Mouse (Mus musculus): ENCODE measurements around the gene Casc1. TPM values are rescaled to one million over a fixed set of nuclear protein-coding genes. Genes with fewer than 3 reads are reported as not detected.
"Not testable (repeated sequence)": the region's sequence is repeated elsewhere in the genome, so short reads cannot be mapped to it uniquely, and the experiment has no call there.

Casc1 gene
- total RNA-seq, 2 experiments from 2014 or later = 1.1 to 1.4 TPM

- intact Hi-C loops (cut with DNase I) = no loop called here
Observed at GRCm38 (mm10) chr6:145141827-145142226, 69.0 kb downstream of the Casc1 start.

DNA sequence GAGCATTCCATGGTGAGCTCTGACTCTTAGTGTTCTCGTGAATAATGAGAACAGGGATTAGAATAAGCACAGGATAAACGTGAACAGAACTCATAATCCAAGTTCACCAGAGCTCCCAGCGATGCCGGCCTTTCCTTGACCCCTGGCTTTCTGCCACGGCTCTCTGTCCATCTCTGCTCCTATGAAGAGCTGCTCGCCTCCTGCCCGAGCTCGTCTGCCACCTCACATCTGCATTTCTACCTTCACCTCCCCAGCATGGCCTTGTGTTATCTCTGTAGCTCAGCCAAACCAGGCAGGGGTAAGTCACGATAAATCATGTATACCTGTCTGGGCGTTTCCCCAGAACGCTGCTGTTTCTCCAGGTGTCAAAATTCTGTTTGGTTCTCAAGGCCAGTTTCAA lies 70.1 kb downstream of the Casc1 start:
- DNase-seq = no peak
- intact Hi-C loops (cut with DNase I) = no loop called here

More at GRCm38 (mm10) chr6:145141827-145142226, 69.0 kb downstream of the Casc1 start:
- no peak for DNase-seq

DNA sequence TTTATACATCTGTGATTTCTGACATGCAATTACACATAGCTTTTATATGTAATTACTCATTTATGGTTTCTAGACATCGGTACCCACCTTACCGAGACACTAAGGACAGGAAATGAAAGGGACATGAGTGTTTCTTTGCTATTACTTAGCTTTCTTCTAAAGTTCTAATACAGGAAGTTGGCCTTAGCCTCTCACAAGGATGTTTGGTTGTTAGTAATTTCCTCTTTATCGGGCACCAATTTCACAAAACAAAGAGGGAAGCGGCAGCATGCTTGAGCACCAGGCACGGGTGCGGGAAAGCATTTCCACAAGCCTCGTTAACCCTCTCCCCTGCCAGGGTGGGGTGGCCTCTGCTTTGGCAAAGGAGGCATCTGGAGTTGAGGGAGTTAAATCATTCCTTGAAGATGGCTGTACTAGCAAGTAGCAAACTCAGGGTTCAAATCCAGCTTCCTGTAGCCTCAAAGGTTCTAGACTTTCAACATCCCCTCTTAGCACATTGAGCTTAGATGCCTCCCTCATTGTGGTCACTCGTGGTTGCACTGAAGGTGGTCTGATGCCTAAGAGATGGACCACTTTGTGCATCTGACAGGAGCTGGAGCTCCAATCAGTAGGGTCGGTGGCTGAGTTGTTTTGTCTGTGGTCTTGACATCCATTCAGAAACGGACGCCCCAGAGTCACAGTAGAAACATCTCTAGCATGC lies 70.9 kb downstream of the Casc1 start:
- intact Hi-C loops (cut with DNase I) = no loop called here
- no peak for DNase-seq

DNA sequence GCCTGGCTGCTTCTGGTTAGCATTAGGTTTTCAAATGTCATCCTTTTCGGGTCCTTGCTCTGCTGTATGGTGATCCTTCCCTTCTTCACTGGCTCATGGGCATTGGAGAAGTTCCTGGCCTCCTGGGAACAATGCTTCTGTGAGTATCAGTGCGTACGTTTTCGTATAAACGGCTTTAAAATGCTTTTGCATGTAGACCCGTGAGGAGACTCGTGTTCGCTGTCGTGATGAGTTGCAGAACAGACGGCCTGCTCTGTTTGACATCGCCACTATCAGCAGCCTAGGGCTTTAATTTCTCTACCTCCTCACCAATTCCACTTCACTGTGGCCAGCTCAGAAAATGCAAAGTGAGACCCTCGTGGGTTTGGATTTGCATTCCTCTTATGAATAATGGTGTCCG lies 71.6 kb downstream of the Casc1 start:
- no peak for DNase-seq
- intact Hi-C loops (cut with DNase I) = no loop called here

GRCm38 (mm10) chr6:145136831-145137230 lies 74.0 kb downstream of the Casc1 start:
- DNase-seq = no peak
- intact Hi-C loops (cut with DNase I) = no loop called here

DNA sequence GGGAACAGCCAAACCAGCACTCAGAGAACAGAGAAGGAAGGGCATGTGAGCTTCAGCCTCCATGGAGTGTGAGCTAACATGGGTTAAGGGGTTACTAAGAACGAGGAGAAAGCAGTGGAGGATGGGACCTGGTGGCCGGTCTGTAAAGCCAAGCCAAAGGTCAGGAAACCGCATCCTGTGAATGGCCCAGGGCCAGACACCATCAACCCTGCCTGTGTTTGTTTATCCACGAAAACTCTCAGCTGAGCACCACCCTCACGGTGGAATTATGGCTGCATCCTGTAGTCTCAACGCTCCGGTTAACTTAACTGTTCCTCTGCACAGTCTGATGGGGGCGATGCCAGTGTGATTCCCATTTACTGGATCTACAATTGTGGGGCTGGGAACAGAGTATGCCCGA lies 75.0 kb downstream of the Casc1 start:
- DNase-seq = no peak
- intact Hi-C loops (cut with DNase I) = no loop called here

- intact Hi-C loops (cut with DNase I) = no loop called here
Observed at GRCm38 (mm10) chr6:145135295-145135694, 75.5 kb downstream of the Casc1 start.

GRCm38 (mm10) chr6:145132969-145133368 lies 77.8 kb downstream of the Casc1 start:
- DNase-seq; intact Hi-C loops (cut with DNase I): not testable (repeated sequence)

More at GRCm38 (mm10) chr6:145135295-145135694, 75.5 kb downstream of the Casc1 start:
- no peak for DNase-seq

DNA sequence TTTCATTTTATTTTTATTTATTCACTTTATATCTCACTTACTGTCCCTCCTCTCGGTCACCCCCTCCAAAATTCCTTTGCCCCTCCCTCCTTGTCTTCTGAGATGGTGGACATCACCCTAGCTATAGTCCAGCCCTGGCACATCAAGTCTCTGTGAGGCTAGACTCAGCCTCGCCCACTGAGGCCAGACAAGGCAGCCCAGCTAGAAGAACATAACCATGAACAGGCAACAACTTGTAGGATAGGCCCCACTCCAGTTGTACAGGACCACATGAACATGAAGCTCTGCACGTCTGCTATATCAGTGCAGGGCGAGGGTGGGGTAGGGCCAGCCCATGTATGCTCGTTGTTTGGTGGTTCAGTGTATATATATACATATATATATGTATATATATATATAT lies 78.8 kb downstream of the Casc1 start:
- intact Hi-C loops (cut with DNase I) = no loop called here
- no peak for DNase-seq

GRCm38 (mm10) chr6:145129563-145129962 lies 81.2 kb downstream of the Casc1 start:
- no peak for DNase-seq
- intact Hi-C loops (cut with DNase I) = no loop called here

- DNase-seq = no peak
- intact Hi-C loops (cut with DNase I) = no loop called here
Observed at GRCm38 (mm10) chr6:145127652-145128051, 83.2 kb downstream of the Casc1 start.

DNA sequence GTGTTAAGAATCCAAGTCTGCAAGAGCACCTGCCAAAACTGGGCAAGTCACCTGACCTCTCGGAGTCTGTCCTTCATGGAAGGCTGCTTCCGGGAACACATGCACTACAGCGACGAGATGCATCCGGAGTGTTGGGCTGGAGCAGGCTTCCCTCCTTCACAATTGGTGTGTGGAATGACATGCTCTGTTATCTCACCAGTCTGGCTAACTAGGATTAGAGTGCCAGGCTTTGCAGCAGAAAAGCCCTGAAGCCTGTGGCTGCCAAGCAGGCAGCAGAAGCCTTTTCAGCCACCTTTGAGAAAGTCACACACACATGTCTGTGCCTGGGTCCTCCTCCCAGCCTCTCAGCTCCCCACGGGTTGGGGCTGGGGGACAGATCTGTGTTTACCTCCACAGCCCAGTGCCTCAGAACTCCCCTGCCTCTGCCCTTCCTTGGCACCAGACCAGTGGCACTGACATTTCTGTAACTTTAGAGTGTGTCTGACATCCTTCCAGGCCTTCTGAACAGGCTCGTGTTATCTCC lies 85.2 kb downstream of the Casc1 start:
- intact Hi-C loops (cut with DNase I) = no loop called here
- peak; percentile 24 to 57 for DNase-seq

Other genes starting within 250 kb of the Casc1 start
- gene Bcat1, start 134.8 kb downstream of the Casc1 start, total RNA-seq (2021) = 1 to 10 TPM in 1 of 2 experiments, under 1 TPM in 1; 0.69 to 1.5 TPM
- gene Lrmp, start 95.4 kb downstream of the Casc1 start, total RNA-seq (2021) = 1 to 10 TPM; 1.5 to 1.7 TPM
- gene Etfrf1, start 129 bp upstream of the Casc1 start, total RNA-seq (2021) = 100 to 1,000 TPM; 103 to 119 TPM
- gene Kras, start 39.2 kb upstream of the Casc1 start, total RNA-seq (2021) = 10 to 100 TPM; 29.2 to 32.5 TPM

Data from heart, postnatal 36 days (tissue).